Mouse (Mus musculus) liver, embryonic 14.5 days (tissue): ENCODE results near the gene Pias4.

Experiments used
- CTCF ChIP-seq: IDR thresholded peaks from 2 replicates; pipeline ENCODE4 v1.5.1; 2016; ENCODE audit warnings: antibody characterized with exemption, low read depth, control low read depth
- EP300 ChIP-seq: IDR thresholded peaks from 2 replicates; pipeline ENCODE4 v1.6.1; 2016; ENCODE audit warnings: antibody characterized with exemption, low read depth

DNA sequence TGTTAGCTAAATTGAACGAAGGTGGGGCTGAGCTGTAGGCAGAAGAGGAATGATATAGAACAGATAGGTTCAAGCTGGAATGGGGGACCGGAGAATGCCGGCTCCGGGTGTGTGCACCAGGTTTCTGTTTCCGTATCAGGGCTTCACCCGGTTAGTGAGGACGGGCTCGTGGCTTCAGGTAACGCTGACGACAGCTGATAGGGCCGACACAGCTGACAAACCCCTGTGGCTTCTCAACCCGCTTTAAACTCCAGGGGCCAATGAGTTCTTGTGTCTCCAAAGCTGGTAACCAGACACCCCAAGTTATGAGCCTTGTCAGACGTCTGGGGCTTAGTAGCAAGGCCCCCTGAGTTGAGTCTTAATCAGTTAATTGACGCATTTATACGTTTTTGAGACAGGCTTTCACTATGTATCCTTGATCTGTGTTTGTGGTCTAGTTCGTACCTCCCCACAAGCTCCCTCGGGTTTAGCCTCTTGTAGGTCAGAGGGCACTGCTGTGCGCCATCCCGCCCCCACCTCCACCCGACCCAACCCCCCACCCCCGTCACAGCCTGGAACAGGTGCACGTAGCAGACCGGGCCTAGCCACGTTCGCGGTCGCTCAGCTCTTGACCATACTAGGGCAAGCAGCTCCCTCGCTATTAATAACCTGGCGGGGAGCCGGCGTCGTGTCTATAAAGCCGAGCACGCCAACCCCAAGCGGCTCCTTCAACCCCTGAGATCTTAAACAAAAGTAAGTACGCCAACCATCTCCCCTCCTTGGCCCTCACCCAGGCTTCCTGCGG is 26.5 kb upstream of the Pias4 start:
- TF ChIP-seq CTCF (no peak), EP300 (no peak)
